Mouse (Mus musculus) limb, embryonic 14.5 days (tissue): Measurements from ENCODE around the gene Gpr65. TPM values are rescaled to one million over a fixed set of nuclear protein-coding genes. Genes with fewer than 3 reads are reported as not detected.
A peak's percentile ranks its signal among the peaks of the same experiment; 100 is the strongest.

Experiments
- ATAC-seq: fragments of 200-750 bp; cut with Nextera tagmentation; 2 replicates; pipeline ENCODE4 v1.8.0; 2017; ENCODE audit warnings: low read depth, moderate number of reproducible peaks, moderate TSS enrichment; ENCODE audit not compliant: low FRiP score
- DNase-seq: peaks from one replicate; pipeline ENCODE4 v3.0.0-alpha.2; 2015; ENCODE audit warnings: low spot score
- H3K27ac ChIP-seq: fragments of 300-500 bp; sonication (generic); replicated peaks from 2 replicates; pipeline ENCODE4 v1.5.1; 2014; ENCODE audit warnings: low read depth, mild to moderate bottlenecking, low read length, moderate library complexity, mixed read lengths
- H3K27me3 ChIP-seq: fragments of 300-500 bp; sonication (generic); 2 replicates; pipeline ENCODE4 v1.6.1; 2014; ENCODE audit warnings: low read length, mixed read lengths; ENCODE audit not compliant: control insufficient read depth, insufficient read depth
- H3K36me3 ChIP-seq: fragments of 300-500 bp; sonication (generic); 2 replicates; pipeline ENCODE4 v1.6.1; 2014; ENCODE audit warnings: mild to moderate bottlenecking, low read length, moderate library complexity, mixed read lengths; ENCODE audit not compliant: control insufficient read depth, insufficient read depth
- H3K4me1 ChIP-seq: fragments of 300-500 bp; sonication (generic); 2 replicates; pipeline ENCODE4 v1.6.1; 2014; ENCODE audit warnings: antibody characterized with exemption, low read length, mixed read lengths; ENCODE audit not compliant: control insufficient read depth, insufficient read depth
- H3K4me2 ChIP-seq: fragments of 300-500 bp; sonication (generic); replicated peaks from 2 replicates; pipeline ENCODE4 v1.6.1; 2014; ENCODE audit warnings: low read depth, mild to moderate bottlenecking, low read length, moderate library complexity; ENCODE audit not compliant: severe bottlenecking
- H3K4me3 ChIP-seq: fragments of 300-500 bp; sonication (generic); replicated peaks from 2 replicates; pipeline ENCODE4 v1.5.1; 2014; ENCODE audit warnings: low read length
- H3K9ac ChIP-seq: fragments of 300-500 bp; sonication (generic); 2 replicates; pipeline ENCODE4 v1.6.1; 2014; ENCODE audit warnings: mild to moderate bottlenecking, low read depth, low read length, moderate library complexity; ENCODE audit not compliant: severe bottlenecking
- H3K9me3 ChIP-seq: fragments of 300-500 bp; sonication (generic); 2 replicates; pipeline ENCODE4 v1.6.1; 2016; ENCODE audit warnings: low read length; ENCODE audit not compliant: control insufficient read depth
- POLR2A ChIP-seq: fragments of 200-500 bp; IDR thresholded peaks from 2 replicates; pipeline ENCODE4 v1.8.0; 2012; ENCODE audit warnings: inconsistent platforms, mild to moderate bottlenecking, moderate library complexity, borderline replicate concordance; ENCODE audit not compliant: insufficient read depth, insufficient read length; ENCODE audit errors: extremely low read depth
- WGBS: fragments of 180-500 bp; shearing (Covaris S2); extraction: QIAGEN DNeasy Blood & Tissue Kit; methylation state at CpG from one replicate; pipeline ENCODE4 v1.1.7; 2014; 5-methylcytosine and 5-hydroxymethylcytosine counted together
- polyA plus RNA-seq, 2 experiments: library from polyadenylated mRNA; depleted of rRNA in 1 of 2; stranded (reverse) in 1 of 2; unstranded in 1 of 2; fragments of >200 nt; fragmentation: Nextera tagmentation in 1 of 2; extraction: Ambion mirVana in 1 of 2; gene quantifications; 2 replicates each; pipeline versions ENCODE4 v1.2.1 to v1.2.3; 2012 to 2014

Gpr65 gene
- polyA plus RNA-seq, 2 experiments, result 2.5 to 4.1 TPM

- Histone ChIP-seq H3K36me3 (no peaks in the 10 kb centered on the region), H3K9ac (peak overlapping the region; percentile 98), H3K4me1 (0 out of 2 replicates have a peak, but pooled peaks cover 4% of the 10 kb centered on the region), H3K9me3 (no peaks in the 10 kb centered on the region), H3K27ac (peak overlapping the region; percentile 88), H3K4me2 (peak overlapping the region; percentile 79), H3K4me3 (peak overlapping the region; percentile 80), H3K27me3 (no peaks in the 10 kb centered on the region)
- WGBS, result under 1% methylated on average over 7 of the region's 8 CpGs
- peak; percentile 23 for DNase-seq
- no peak for ATAC-seq
- 0 out of 2 replicates have a peak, but pooled peaks have one; percentile 4 for TF ChIP-seq POLR2A
Measured at GRCm38 (mm10) chr12:98258371-98258844, 10.0 kb upstream of the Gpr65 start.

- Histone ChIP-seq H3K27me3 (no peaks in the 10 kb centered on the region), H3K4me2 (peak within 1 kb of the TSS; percentile 79), H3K36me3 (no peaks in the 10 kb centered on the region), H3K9me3 (no peaks in the 10 kb centered on the region), H3K27ac (peak within 1 kb of the TSS; percentile 88), H3K4me3 (peak within 1 kb of the TSS; percentile 80), H3K4me1 (0 out of 2 replicates have a peak, but pooled peaks cover 4% of the 10 kb centered on the region), H3K9ac (peak within 1 kb of the TSS; percentile 98)
- under 1% methylated on average over 42 of the region's 76 CpGs for WGBS
- peak; percentile 93 for ATAC-seq
- TF ChIP-seq POLR2A, result 0 out of 2 replicates have a peak, but pooled peaks have one; percentile 50
- DNase-seq, result peak; percentile 82
Measured at GRCm38 (mm10) chr12:98258845-98259517, 9.5 kb upstream of the Gpr65 start, which contains the start of gene Galc. TSS of gene Galc (minus strand) at chr12:98259459.

- Histone ChIP-seq H3K4me2 (peak overlapping the region; percentile 79), H3K9ac (peak overlapping the region; percentile 98), H3K27me3 (no peaks in the 10 kb centered on the region), H3K4me3 (peak overlapping the region; percentile 80), H3K36me3 (no peaks in the 10 kb centered on the region), H3K27ac (no peak overlapping the region), H3K9me3 (no peaks in the 10 kb centered on the region), H3K4me1 (0 out of 2 replicates have a peak, but pooled peaks cover 4% of the 10 kb centered on the region)
- no peak for DNase-seq
- no peak; the same call in 1 of the 2 replicates for ATAC-seq
- TF ChIP-seq POLR2A, result no peak
- WGBS, result 6% methylated on average over 12 of the region's 12 CpGs
Measured at GRCm38 (mm10) chr12:98259518-98259852, 8.9 kb upstream of the Gpr65 start.

DNA sequence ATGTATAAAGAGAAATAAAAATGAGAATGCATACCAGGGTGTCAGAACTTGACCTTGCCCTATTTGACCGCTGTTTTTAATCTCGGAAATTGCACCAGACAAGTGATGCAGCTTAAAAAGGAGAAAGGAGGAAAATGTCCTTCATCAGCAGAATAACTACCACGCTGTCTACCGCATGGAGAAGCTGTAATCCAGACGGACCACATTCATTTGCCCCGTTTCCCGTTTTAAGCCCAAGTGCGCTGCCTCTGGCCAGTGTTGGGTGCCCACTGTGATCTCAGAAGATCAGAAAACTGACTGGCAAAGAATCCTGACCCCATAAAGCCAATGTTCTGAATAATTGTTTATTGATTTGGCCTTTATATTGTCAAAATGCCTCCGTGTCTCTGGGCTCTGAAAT, 2.7 kb upstream of the Gpr65 start:
- Histone ChIP-seq H3K4me3 (no peak overlapping the region), H3K4me2 (no peak overlapping the region), H3K4me1 (0 out of 2 replicates have a peak, but pooled peaks cover 3% of the 10 kb centered on the region), H3K9ac (no peak overlapping the region), H3K9me3 (no peaks in the 10 kb centered on the region), H3K27ac (no peak overlapping the region), H3K27me3 (no peaks in the 10 kb centered on the region), H3K36me3 (no peaks in the 10 kb centered on the region)
- no peak for TF ChIP-seq POLR2A
- DNase-seq (no peak), ATAC-seq (no peak)
- 81% methylated on average over 9 of the region's 9 CpGs for WGBS

- ATAC-seq, result no peak
- WGBS, result 53% methylated on average over 17 of the region's 17 CpGs
Measured at GRCm38 (mm10) chr12:98269791-98270745, 1.6 kb downstream of the Gpr65 start.

More at GRCm38 (mm10) chr12:98269791-98270745, 1.6 kb downstream of the Gpr65 start:
- no peaks in the 10 kb centered on the region for H3K27me3 ChIP-seq
- H3K9ac ChIP-seq, result no peak overlapping the region
- H3K9me3 ChIP-seq, result no peaks in the 10 kb centered on the region
- DNase-seq, result no peak
- no peaks in the 10 kb centered on the region for H3K36me3 ChIP-seq
- no peak for TF ChIP-seq POLR2A
- H3K4me3 ChIP-seq, result no peak overlapping the region
- no peak overlapping the region for H3K27ac ChIP-seq
- no peak overlapping the region for H3K4me2 ChIP-seq
- 0 out of 2 replicates have a peak, but pooled peaks cover 3% of the 10 kb centered on the region for H3K4me1 ChIP-seq
